Mouse (Mus musculus) bone marrow macrophage, adult 2 months (primary cell): ENCODE data around the gene Gm26566. TPM values are rescaled to one million over a fixed set of nuclear protein-coding genes. Genes with fewer than 3 reads are reported as not detected.
A peak's percentile ranks its signal among the peaks of the same experiment; 100 is the strongest.
"Not testable (repeated sequence)": the region's sequence is repeated elsewhere in the genome, so short reads cannot be mapped to it uniquely, and the experiment has no call there.

Source experiments
- H3K27ac ChIP-seq: 2 replicates; pipeline ENCODE4 v1.5.1; 2012; ENCODE audit warnings: low read depth, low read length; ENCODE audit not compliant: insufficient read depth
- H3K4me1 ChIP-seq: 2 replicates; pipeline ENCODE4 v1.6.1; 2012; ENCODE audit warnings: low read length; ENCODE audit not compliant: control insufficient read depth, insufficient read depth
- H3K4me3 ChIP-seq: 2 replicates; pipeline ENCODE4 v1.5.1; 2012; ENCODE audit warnings: mild to moderate bottlenecking, low read length, moderate library complexity; ENCODE audit not compliant: insufficient read depth
- polyA plus RNA-seq: library from polyadenylated mRNA; stranded (reverse); fragments of >200 nt; gene quantifications from 2 replicates; pipeline ENCODE4 v1.2.4, GENCODE M21; 2012; ENCODE audit not compliant: missing spikeins, insufficient read depth, insufficient read length

The Gm26566 gene
- polyA plus RNA-seq, 1 experiment, result not detected

- H3K4me1 ChIP-seq, H3K4me3 ChIP-seq, H3K27ac ChIP-seq: not testable (repeated sequence)
Measured at GRCm38 (mm10) chr4:88762341-88762740, 40.7 kb downstream of the Gm26566 start.

GRCm38 (mm10) chr4:88763384-88764018, 41.9 kb downstream of the Gm26566 start:
- H3K4me3 ChIP-seq, result peak overlapping the region; percentile 41
- H3K27ac ChIP-seq, result not testable (repeated sequence)

More at GRCm38 (mm10) chr4:88763384-88764018, 41.9 kb downstream of the Gm26566 start:
- not testable (repeated sequence) for H3K4me1 ChIP-seq

Other genes starting within 250 kb of the Gm26566 start
- not detected in 2 replicates for gene Ifnb1, start 199.0 kb upstream of the Gm26566 start, polyA plus RNA-seq
- not detected in 2 replicates for gene Ifna15, start 163.6 kb upstream of the Gm26566 start, polyA plus RNA-seq
- not detected in 2 replicates for gene Ifna14, start 150.0 kb upstream of the Gm26566 start, polyA plus RNA-seq
- not detected in 2 replicates for gene Ifna9, start 129.4 kb upstream of the Gm26566 start, polyA plus RNA-seq
- not detected in 2 replicates for gene Ifna12, start 118.4 kb upstream of the Gm26566 start, polyA plus RNA-seq
- gene C87499, start 87.4 kb upstream of the Gm26566 start, polyA plus RNA-seq, result not detected in 2 replicates
- not detected in 2 replicates for gene Ifna13, start 77.3 kb upstream of the Gm26566 start, polyA plus RNA-seq
- gene Ifna16, start 44.9 kb upstream of the Gm26566 start, polyA plus RNA-seq, result not detected in 2 replicates
- gene Ifna2, start 37.9 kb upstream of the Gm26566 start, polyA plus RNA-seq, result not detected in 2 replicates
- not detected in 2 replicates for gene Ifnab, start 30.4 kb upstream of the Gm26566 start, polyA plus RNA-seq
- gene Klhl9, start 660 bp downstream of the Gm26566 start, polyA plus RNA-seq, result 60.5 and 64.8 TPM in 2 replicates
- not detected in 2 replicates for gene Gm13271, start 33.1 kb downstream of the Gm26566 start, polyA plus RNA-seq
- gene Gm13283, start 38.3 kb downstream of the Gm26566 start, polyA plus RNA-seq, result not detected in 2 replicates
- not detected in 2 replicates for gene Gm13290, start 52.0 kb downstream of the Gm26566 start, polyA plus RNA-seq
- not detected in 2 replicates for gene Gm13289, start 55.1 kb downstream of the Gm26566 start, polyA plus RNA-seq
- not detected in 2 replicates for gene Gm13272, start 58.0 kb downstream of the Gm26566 start, polyA plus RNA-seq
- gene Ifnz, start 60.3 kb downstream of the Gm26566 start, polyA plus RNA-seq, result not detected in 2 replicates
- not detected in 2 replicates for gene Gm13276, start 63.9 kb downstream of the Gm26566 start, polyA plus RNA-seq
- gene Gm13277, start 66.8 kb downstream of the Gm26566 start, polyA plus RNA-seq, result not detected in 2 replicates
- not detected in 2 replicates for gene Gm13278, start 69.7 kb downstream of the Gm26566 start, polyA plus RNA-seq
- gene Gm13275, start 72.7 kb downstream of the Gm26566 start, polyA plus RNA-seq, result not detected in 2 replicates
- gene Gm13279, start 75.6 kb downstream of the Gm26566 start, polyA plus RNA-seq, result not detected in 2 replicates
- not detected in 2 replicates for gene Gm13285, start 77.9 kb downstream of the Gm26566 start, polyA plus RNA-seq
- gene Gm13287, start 81.4 kb downstream of the Gm26566 start, polyA plus RNA-seq, result not detected in 2 replicates
- gene Gm13288, start 83.7 kb downstream of the Gm26566 start, polyA plus RNA-seq, result not detected in 2 replicates
- gene Ifna7, start 94.4 kb downstream of the Gm26566 start, polyA plus RNA-seq, result not detected in 2 replicates
- not detected in 2 replicates for gene Ifna11, start 98.2 kb downstream of the Gm26566 start, polyA plus RNA-seq
- gene Ifna6, start 105.6 kb downstream of the Gm26566 start, polyA plus RNA-seq, result not detected in 2 replicates
- gene Ifna5, start 113.7 kb downstream of the Gm26566 start, polyA plus RNA-seq, result not detected in 2 replicates
- not detected in 2 replicates for gene Ifna4, start 120.1 kb downstream of the Gm26566 start, polyA plus RNA-seq
- gene Ifna1, start 128.3 kb downstream of the Gm26566 start, polyA plus RNA-seq, result not detected in 2 replicates
- gene Ifne, start 158.4 kb downstream of the Gm26566 start, polyA plus RNA-seq, result not detected in 2 replicates